Mouse (Mus musculus) heart, embryonic 14.5 days (tissue): ENCODE data around the gene Col11a2. TPM values are rescaled to one million over a fixed set of nuclear protein-coding genes. Genes with fewer than 3 reads are reported as not detected.

Experiments used
- microRNA counts: library from miRNA; unstranded; fragments of <30 nt; microRNA quantifications from one replicate; lab custom pipeline; 2016
- microRNA-seq: library from miRNA; unstranded; fragments of <30 nt; microRNA quantifications from one replicate; pipeline ENCODE4, GENCODE M21; 2016
- polyA plus RNA-seq: library from polyadenylated mRNA; unstranded; fragments of >200 nt; fragmentation: Nextera tagmentation; extraction: Ambion mirVana; gene quantifications from 2 replicates; pipeline ENCODE4 v1.2.1, GENCODE M21; 2014

Col11a2 gene
- polyA plus RNA-seq, 1 experiment from 2014 or later, result 0.51 TPM

MicroRNAs within 50 kb of the gene (microRNA counts, 519-probe panel; counts per million panel counts)
- microRNA mmu-miR-219 (lab: Ali Mortazavi, UCI), result 322 counts per million, percentile 70 among the panel's probes with 10 or more counts

Small RNA genes lying within 50 kb of the gene (microRNA-seq; reads per million reads assigned to microRNA genes)
- gene Mir219a-1, result not detected
- gene Mir219c, result not detected

Other genes starting within 250 kb of the Col11a2 start
- gene Kank3, start 228.9 kb upstream of the Col11a2 start, polyA plus RNA-seq, result 53.8 and 54.2 TPM in 2 replicates
- gene Rps28, start 214.9 kb upstream of the Col11a2 start, polyA plus RNA-seq, result 653 and 768 TPM in 2 replicates
- gene Ndufa7, start 214.9 kb upstream of the Col11a2 start, polyA plus RNA-seq, result 628 and 707 TPM in 2 replicates
- gene Cd320, start 196.3 kb upstream of the Col11a2 start, polyA plus RNA-seq, result 43.5 and 49.2 TPM in 2 replicates
- not detected in 2 replicates for gene Gm7029, start 165.6 kb upstream of the Col11a2 start, polyA plus RNA-seq
- gene Kifc1, start 148.8 kb upstream of the Col11a2 start, polyA plus RNA-seq, result 4.5 and 5.4 TPM in 2 replicates
- gene Platr17, start 134.3 kb upstream of the Col11a2 start, polyA plus RNA-seq, result 0.26 and 0.35 TPM in 2 replicates
- gene Daxx, start 130.0 kb upstream of the Col11a2 start, polyA plus RNA-seq, result 24.5 and 27.2 TPM in 2 replicates
- 44.9 and 47.1 TPM in 2 replicates for gene Tapbp, start 123.5 kb upstream of the Col11a2 start, polyA plus RNA-seq
- gene Zbtb22, start 123.5 kb upstream of the Col11a2 start, polyA plus RNA-seq, result 4.5 and 8.9 TPM in 2 replicates
- gene Rgl2, start 109.9 kb upstream of the Col11a2 start, polyA plus RNA-seq, result 30.3 and 38.9 TPM in 2 replicates
- gene Pfdn6, start 99.1 kb upstream of the Col11a2 start, polyA plus RNA-seq, result 110 TPM in 2 replicates
- 14.7 and 15.5 TPM in 2 replicates for gene Wdr46, start 98.8 kb upstream of the Col11a2 start, polyA plus RNA-seq
- 3.8 and 4.6 TPM in 2 replicates for gene B3galt4, start 87.9 kb upstream of the Col11a2 start, polyA plus RNA-seq
- 27.6 and 30.6 TPM in 2 replicates for gene Vps52, start 83.6 kb upstream of the Col11a2 start, polyA plus RNA-seq
- 1,085 and 1,186 TPM in 2 replicates for gene Rps18, start 83.4 kb upstream of the Col11a2 start, polyA plus RNA-seq
- 32.3 and 37.8 TPM in 2 replicates for gene H2-K1, start 39.1 kb upstream of the Col11a2 start, polyA plus RNA-seq
- gene Ring1, start 14.8 kb upstream of the Col11a2 start, polyA plus RNA-seq, result 5.4 and 7.4 TPM in 2 replicates
- 46.8 and 57.7 TPM in 2 replicates for gene H2-Ke6, start 11.4 kb upstream of the Col11a2 start, polyA plus RNA-seq
- 48.0 and 53.2 TPM in 2 replicates for gene Slc39a7, start 7.8 kb upstream of the Col11a2 start, polyA plus RNA-seq
- 14.2 and 16.4 TPM in 2 replicates for gene Rxrb, start 7.6 kb upstream of the Col11a2 start, polyA plus RNA-seq
- 0.78 TPM in 1 of 2 replicates, not detected in the other for gene H2-Oa, start 52.9 kb downstream of the Col11a2 start, polyA plus RNA-seq
- 5.7 and 9.3 TPM in 2 replicates for gene H2-DMa, start 80.1 kb downstream of the Col11a2 start, polyA plus RNA-seq
- gene Brd2, start 83.2 kb downstream of the Col11a2 start, polyA plus RNA-seq, result 72.8 and 74.9 TPM in 2 replicates
- 0.32 and 0.36 TPM in 2 replicates for gene H2-DMb2, start 103.9 kb downstream of the Col11a2 start, polyA plus RNA-seq
- 0.38 and 0.62 TPM in 2 replicates for gene H2-DMb1, start 113.6 kb downstream of the Col11a2 start, polyA plus RNA-seq
- 1.7 and 1.9 TPM in 2 replicates for gene Tap1, start 148.1 kb downstream of the Col11a2 start, polyA plus RNA-seq
- gene Psmb9, start 148.3 kb downstream of the Col11a2 start, polyA plus RNA-seq, result 1.6 and 1.7 TPM in 2 replicates
- gene Psmb8, start 158.3 kb downstream of the Col11a2 start, polyA plus RNA-seq, result 4.4 and 4.6 TPM in 2 replicates
- gene Tap2, start 164.1 kb downstream of the Col11a2 start, polyA plus RNA-seq, result 2.1 and 2.8 TPM in 2 replicates
- not detected in 2 replicates for gene H2-Ob, start 199.5 kb downstream of the Col11a2 start, polyA plus RNA-seq
- gene H2-Ab1, start 218.3 kb downstream of the Col11a2 start, polyA plus RNA-seq, result 7.0 and 10.0 TPM in 2 replicates
- gene H2-Aa, start 248.4 kb downstream of the Col11a2 start, polyA plus RNA-seq, result 1.2 and 2.5 TPM in 2 replicates